Mouse (Mus musculus) kidney, adult 2 months (tissue): Measurements from ENCODE around the gene Nkd1.

ENCODE experiments used
- CTCF ChIP-seq: fragments of 200-500 bp; conservative IDR thresholded peaks from 2 replicates; pipeline ENCODE4 v1.5.1; 2011; ENCODE audit warnings: low read depth, mild to moderate bottlenecking, control low read depth, low read length, moderate library complexity, mixed read lengths; ENCODE audit not compliant: insufficient read depth, insufficient read length
- POLR2A ChIP-seq: fragments of 200-500 bp; IDR thresholded peaks from one replicate; pipeline ENCODE4 v1.6.1; 2011; ENCODE audit warnings: low read depth, low read length, control low read depth

DNA sequence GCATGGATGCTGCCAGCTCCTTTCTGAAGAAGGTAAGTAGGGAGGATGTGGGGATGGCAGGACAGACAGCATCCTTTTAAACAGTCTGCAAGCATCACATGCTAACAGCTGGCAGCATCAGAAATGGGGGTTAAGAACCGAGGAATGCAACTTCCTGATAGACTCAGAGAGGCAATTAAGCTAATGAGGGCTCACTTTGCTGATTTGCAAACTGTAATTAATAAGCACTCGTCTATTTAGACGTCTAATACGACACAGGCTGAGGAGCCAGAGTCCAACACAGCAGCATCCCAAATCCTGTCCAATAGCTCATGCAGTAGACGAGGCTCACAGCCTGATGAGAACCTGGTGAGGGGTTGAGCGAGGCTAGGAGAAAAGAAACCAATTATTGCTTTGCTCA is 89.1 kb downstream of the Nkd1 start:
- TF ChIP-seq CTCF: no peak
- TF ChIP-seq POLR2A: no peak
